Mouse (Mus musculus) liver, embryonic 15.5 days (tissue): ENCODE measurements around the gene Rhbdd3. TPM values are rescaled to one million over a fixed set of nuclear protein-coding genes. Genes with fewer than 3 reads are reported as not detected.

Experiments
- ATAC-seq: fragments of 200-750 bp; cut with Nextera tagmentation; 2 replicates; pipeline ENCODE4 v1.8.0; 2017; ENCODE audit warnings: moderate number of reproducible peaks, mild to moderate bottlenecking, moderate library complexity; ENCODE audit not compliant: insufficient read depth
- H3K27ac ChIP-seq: fragments of 300-500 bp; sonication (generic); replicated peaks from 2 replicates; pipeline ENCODE4 v1.5.1; 2015; ENCODE audit warnings: mild to moderate bottlenecking, inconsistent platforms
- H3K27me3 ChIP-seq: fragments of 300-500 bp; sonication (generic); 2 replicates; pipeline ENCODE4 v1.6.1; 2015; ENCODE audit warnings: mild to moderate bottlenecking, inconsistent platforms
- H3K36me3 ChIP-seq: fragments of 300-500 bp; sonication (generic); replicated peaks from 2 replicates; pipeline ENCODE4 v1.6.1; 2015; ENCODE audit warnings: moderate library complexity, mild to moderate bottlenecking, inconsistent platforms
- H3K4me1 ChIP-seq: fragments of 300-500 bp; sonication (generic); replicated peaks from 2 replicates; pipeline ENCODE4 v1.6.1; 2015; ENCODE audit warnings: inconsistent platforms
- H3K4me2 ChIP-seq: fragments of 300-500 bp; sonication (generic); 2 replicates; pipeline ENCODE4 v1.6.1; 2015; ENCODE audit warnings: moderate library complexity, mild to moderate bottlenecking, inconsistent platforms
- H3K4me3 ChIP-seq: fragments of 300-500 bp; sonication (generic); replicated peaks from 2 replicates; pipeline ENCODE4 v1.5.1; 2015; ENCODE audit warnings: mild to moderate bottlenecking, inconsistent platforms
- H3K9ac ChIP-seq: fragments of 300-500 bp; sonication (generic); 2 replicates; pipeline ENCODE4 v1.6.1; 2015; ENCODE audit warnings: moderate library complexity, mild to moderate bottlenecking, inconsistent platforms
- H3K9me3 ChIP-seq: fragments of 300-500 bp; sonication (generic); replicated peaks from 2 replicates; pipeline ENCODE4 v1.6.1; 2016; ENCODE audit warnings: inconsistent platforms
- WGBS: fragments of 180-500 bp; shearing (Covaris S2); methylation state at CpG from one replicate; pipeline ENCODE4 v1.1.7; 2015; ENCODE audit warnings: mixed read lengths; ENCODE audit not compliant: insufficient replicate concordance; 5-methylcytosine and 5-hydroxymethylcytosine counted together
- polyA plus RNA-seq: library from polyadenylated mRNA; unstranded; fragments of >200 nt; fragmentation: Nextera tagmentation; extraction: Ambion mirVana; gene quantifications from 2 replicates; pipeline ENCODE4 v1.2.1, GENCODE M21; 2015

Rhbdd3 gene
- polyA plus RNA-seq, 1 experiment from 2014 or later: 12.0 TPM

GRCm38 (mm10) chr11:5151680-5152337, 53.1 kb downstream of the Rhbdd3 start, which contains the start of gene Emid1:
Gene Emid1, minus strand, starts transcription at chr11:5152257.
- H3K36me3 ChIP-seq: no peaks in the 10 kb centered on the region
- H3K27me3 ChIP-seq: peaks cover 44% of the 10 kb centered on the region
- ATAC-seq: no peak
- no peak within 1 kb of the TSS for H3K27ac ChIP-seq
- H3K9ac ChIP-seq: peak within 1 kb of the TSS; percentile 32; the same call in 1 of the 2 replicates
- under 1% methylated on average over 52 of the region's 53 CpGs for WGBS
- H3K9me3 ChIP-seq: no peaks in the 10 kb centered on the region
- peak within 1 kb of the TSS; percentile 74 for H3K4me2 ChIP-seq
- H3K4me1 ChIP-seq: peaks cover 30% of the 10 kb centered on the region
- H3K4me3 ChIP-seq: peak within 1 kb of the TSS; percentile 49

DNA sequence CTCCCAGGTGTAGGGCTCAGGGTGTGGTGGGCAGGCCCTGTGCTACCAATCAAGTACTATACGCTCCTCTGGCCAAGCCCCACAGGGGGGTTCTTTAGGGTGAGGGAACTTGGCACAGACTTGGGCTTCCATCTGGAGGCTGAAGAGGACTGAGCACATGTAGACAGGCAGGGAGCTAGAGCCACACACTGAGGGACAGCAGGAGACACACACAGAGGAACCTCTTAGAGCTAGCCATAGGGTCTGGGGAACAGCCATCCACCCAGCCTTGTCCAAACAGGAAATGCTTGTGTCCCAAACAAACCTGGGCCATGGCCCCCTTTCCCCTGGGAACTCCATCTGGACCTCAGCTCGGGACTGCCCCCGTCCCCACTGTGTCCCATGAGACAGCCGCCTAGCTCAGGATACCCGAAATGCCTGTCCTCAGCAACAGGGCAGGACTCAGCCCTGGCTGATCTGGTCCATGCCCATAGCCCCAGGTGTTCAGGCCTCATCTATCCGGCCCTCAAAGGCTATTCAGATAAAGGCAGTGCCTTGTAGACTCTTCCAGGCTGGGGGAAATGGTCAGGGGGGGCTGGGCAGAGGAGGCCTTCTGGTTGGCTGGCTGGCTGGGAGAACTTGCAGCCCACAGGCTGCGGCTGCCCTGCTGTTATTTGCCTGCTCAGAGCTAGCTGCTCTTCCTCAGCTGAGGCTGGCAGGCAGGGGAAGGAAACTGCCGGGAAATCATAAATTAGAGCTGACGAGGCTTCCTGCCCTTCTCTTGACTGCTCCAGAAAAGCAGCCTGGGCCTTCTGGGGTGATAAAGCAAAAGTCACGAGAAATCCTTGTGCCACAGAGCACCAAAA, 56.5 kb downstream of the Rhbdd3 start:
- Histone ChIP-seq H3K4me3 (no peak overlapping the region), H3K4me1 (peaks cover 14% of the 10 kb centered on the region; the same call in 1 of the 2 replicates), H3K36me3 (no peaks in the 10 kb centered on the region), H3K27me3 (peaks cover 31% of the 10 kb centered on the region), H3K4me2 (no peak overlapping the region), H3K27ac (0 out of 2 replicates have a peak overlapping the region, but pooled peaks have one; percentile 33), H3K9me3 (no peaks in the 10 kb centered on the region), H3K9ac (no peak overlapping the region)
- peak; percentile 24 for ATAC-seq
- WGBS: 35% methylated on average over 10 of the region's 10 CpGs

Other genes starting within 250 kb of the Rhbdd3 start
- 13.5 and 13.8 TPM in 2 replicates for gene Nf2, start 249.4 kb upstream of the Rhbdd3 start, polyA plus RNA-seq
- gene Nipsnap1, start 225.0 kb upstream of the Rhbdd3 start, polyA plus RNA-seq: 94.3 and 106 TPM in 2 replicates
- 13.1 and 14.0 TPM in 2 replicates for gene Thoc5, start 203.6 kb upstream of the Rhbdd3 start, polyA plus RNA-seq
- 0.07 and 0.10 TPM in 2 replicates for gene Nefh, start 150.9 kb upstream of the Rhbdd3 start, polyA plus RNA-seq
- 76.7 and 81.9 TPM in 2 replicates for gene Ap1b1, start 112.1 kb upstream of the Rhbdd3 start, polyA plus RNA-seq
- gene Rasl10a, start 40.8 kb upstream of the Rhbdd3 start, polyA plus RNA-seq: 0.25 and 0.33 TPM in 2 replicates
- gene Gas2l1, start 33.6 kb upstream of the Rhbdd3 start, polyA plus RNA-seq: 12.1 and 16.8 TPM in 2 replicates
- gene Ewsr1, start 340 bp downstream of the Rhbdd3 start, polyA plus RNA-seq: 255 and 279 TPM in 2 replicates
- 3.5 and 3.7 TPM in 2 replicates for gene Emid1, start 53.3 kb downstream of the Rhbdd3 start, polyA plus RNA-seq
- gene Kremen1, start 162.6 kb downstream of the Rhbdd3 start, polyA plus RNA-seq: 1.9 and 2.0 TPM in 2 replicates